Mouse (Mus musculus): ENCODE data around the gene Gramd1b.

DNA sequence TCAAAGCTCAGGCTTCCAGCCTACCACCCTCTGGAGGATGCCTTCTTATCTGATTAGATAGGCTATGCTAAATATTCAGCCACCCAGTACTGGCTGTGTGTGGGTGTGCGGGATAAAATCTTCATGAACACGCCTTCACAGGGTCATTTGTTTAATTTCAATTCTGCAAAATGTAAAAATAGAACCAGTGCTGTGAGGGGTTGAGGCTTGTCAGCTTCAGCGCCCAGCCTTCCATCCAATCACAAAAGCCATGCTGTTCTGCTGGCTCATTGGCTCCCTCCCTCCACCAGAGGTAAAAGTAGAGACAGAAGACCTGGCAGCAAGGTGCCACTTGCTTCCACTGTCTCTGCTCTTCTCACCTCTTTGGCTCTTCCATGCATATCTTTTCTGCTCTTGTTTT, 4.3 kb downstream of the Gramd1b start:
- TF ChIP-seq CTCF (IDR thresholded peaks at IDR 0.05): no peak
- no peak for TF ChIP-seq EP300 (IDR thresholded peaks at IDR 0.05)
